Mouse (Mus musculus) WW6 (cell line): Measurements from ENCODE around the gene Klra17.
"Not testable (repeated sequence)": the region's sequence is repeated elsewhere in the genome, so short reads cannot be mapped to it uniquely, and the experiment has no call there.

Experiments
- DNase-seq: peaks from one replicate; pipeline ENCODE4 v3.0.0-alpha.2; 2013; ENCODE audit warnings: low read depth, low spot score

The Klra17 gene

DNA sequence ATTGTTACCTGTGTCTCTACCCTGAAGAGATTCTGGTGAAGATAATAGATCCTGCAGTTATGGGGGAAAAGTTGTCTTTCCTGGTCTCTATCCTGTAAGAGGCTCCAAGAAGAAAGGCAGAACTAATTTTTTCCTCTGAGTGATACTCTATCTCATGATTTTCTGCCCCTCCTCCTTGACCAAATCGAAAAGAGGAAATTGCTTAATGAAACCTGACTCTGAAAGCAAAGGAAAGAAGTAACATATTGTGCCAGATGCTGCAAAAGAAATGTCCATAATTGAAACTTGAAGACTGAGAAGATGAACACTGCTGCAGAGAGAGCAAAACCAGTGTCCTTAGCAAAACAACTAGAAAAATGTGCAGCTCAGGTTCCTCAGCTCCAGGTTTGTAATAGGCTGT, at the start of gene Klra17:
Gene Klra17 (minus strand): TSS at position 124 of the 400 bp plus-strand sequence.
- no peak for DNase-seq

DNA sequence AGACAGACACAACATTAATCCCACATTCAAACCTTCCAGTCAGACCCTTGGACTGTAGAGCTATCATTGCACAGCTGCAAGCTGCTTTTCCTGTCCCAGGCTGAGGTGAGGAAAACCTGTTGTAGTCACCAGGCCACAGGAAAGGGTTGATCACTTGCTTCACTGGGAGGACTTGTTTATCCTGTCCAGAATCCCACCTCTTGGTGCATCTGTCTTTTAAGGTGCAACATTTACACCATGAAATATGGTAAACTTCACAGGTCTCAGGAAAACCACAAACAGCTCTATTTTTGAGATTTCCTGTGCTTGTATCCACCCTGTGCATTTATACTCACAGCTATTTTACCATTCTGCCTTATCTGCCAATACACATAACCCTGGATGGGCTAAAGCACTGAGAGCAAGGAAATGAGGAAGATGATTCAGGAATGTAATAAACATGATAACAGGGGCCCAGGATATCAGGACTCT, 41.0 kb upstream of the Klra17 start, which contains the start of gene Klra5:
Gene Klra5 (minus strand): TSS at position 175 of the 471 bp plus-strand sequence.
- not testable (repeated sequence) for DNase-seq

DNA sequence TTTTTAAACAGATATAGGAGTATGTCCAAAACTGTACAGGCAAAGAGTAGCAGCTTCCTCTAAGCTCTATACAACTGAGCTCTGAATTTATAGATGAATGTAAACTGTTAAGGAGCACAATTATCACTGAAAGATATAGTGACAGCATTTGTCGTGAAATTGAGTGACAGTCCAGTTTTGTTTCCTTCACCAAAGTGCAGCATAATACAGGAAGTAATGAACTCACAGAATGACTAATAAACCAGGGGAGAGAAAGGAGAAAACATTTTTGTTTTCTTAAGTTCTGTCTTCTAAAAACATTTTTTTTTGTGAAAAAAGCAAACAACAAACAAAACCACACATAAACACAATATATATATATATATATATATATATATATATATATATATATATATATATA, 40.5 kb upstream of the Klra17 start:
- no peak for DNase-seq

- DNase-seq = no peak
Observed at GRCm38 (mm10) chr6:129882525-129882924, 6.1 kb upstream of the Klra17 start.

GRCm38 (mm10) chr6:129862349-129862748, 14.1 kb downstream of the Klra17 start, which contains the start of gene Gm17631:
Gm17631 (plus strand) TSS chr6:129862649.
- not testable (repeated sequence) for DNase-seq

- no peak for DNase-seq
Observed at GRCm38 (mm10) chr6:129825559-129825958, 50.9 kb downstream of the Klra17 start.

DNA sequence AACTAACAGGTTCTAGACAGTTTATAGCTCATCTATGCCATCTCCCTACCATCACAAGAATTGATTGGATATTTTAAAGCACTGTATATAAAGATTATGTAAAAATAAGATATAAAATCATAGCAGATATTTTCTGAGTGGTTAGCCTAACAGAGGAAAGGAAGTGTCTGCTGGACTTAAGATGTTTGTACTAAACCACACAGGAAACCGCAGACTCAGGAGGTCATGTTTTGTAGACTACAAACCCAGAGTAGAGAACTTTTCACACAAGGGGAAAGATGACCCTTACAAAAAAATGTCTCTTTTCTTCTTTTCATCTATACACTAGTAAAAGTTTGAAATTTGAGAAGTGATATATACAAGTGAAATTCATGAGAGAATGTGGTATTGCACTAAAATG, 52.5 kb downstream of the Klra17 start:
- DNase-seq = no peak

DNA sequence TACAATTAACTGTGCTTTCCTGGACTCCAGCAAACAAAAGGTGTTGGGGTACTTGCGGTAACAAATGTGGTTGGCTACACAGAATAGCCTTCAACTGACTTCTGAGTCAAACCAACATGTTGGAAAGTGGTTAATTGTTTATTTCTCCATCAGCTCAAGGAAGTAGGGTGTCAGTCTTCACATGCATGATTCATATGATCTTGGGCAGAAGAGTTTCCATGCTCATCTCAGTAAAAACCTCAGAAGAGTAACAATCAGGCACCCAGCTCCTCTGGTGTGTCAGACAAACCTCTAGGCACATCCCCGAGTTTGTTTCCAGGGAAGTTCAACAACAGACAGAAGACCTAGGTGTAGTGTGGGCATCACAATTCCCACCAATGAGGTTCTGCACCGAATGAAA, 58.7 kb downstream of the Klra17 start:
- no peak for DNase-seq

- not testable (repeated sequence) for DNase-seq
Observed at GRCm38 (mm10) chr6:129784170-129784569, 92.3 kb downstream of the Klra17 start, which contains the start of gene Gm156. Gm156 (minus strand) TSS chr6:129784270.
